Mouse (Mus musculus): Measurements from ENCODE around the gene Papss2.

Papss2 gene

GRCm38 (mm10) chr19:32595506-32596286 lies at the start of gene Papss2:
Gene Papss2, plus strand, starts transcription at chr19:32595790.
- DNase-seq (ENCODE audit: low read depth, low spot score), result peak; percentile 45

GRCm38 (mm10) chr19:32547396-32547795 lies 48.2 kb upstream of the Papss2 start:
- DNase-seq (ENCODE audit: low read depth, low spot score), result peak; percentile 26

- DNase-seq (ENCODE audit: low read depth, low spot score), result no peak
Observed at GRCm38 (mm10) chr19:32548202-32548601, 47.4 kb upstream of the Papss2 start.

DNA sequence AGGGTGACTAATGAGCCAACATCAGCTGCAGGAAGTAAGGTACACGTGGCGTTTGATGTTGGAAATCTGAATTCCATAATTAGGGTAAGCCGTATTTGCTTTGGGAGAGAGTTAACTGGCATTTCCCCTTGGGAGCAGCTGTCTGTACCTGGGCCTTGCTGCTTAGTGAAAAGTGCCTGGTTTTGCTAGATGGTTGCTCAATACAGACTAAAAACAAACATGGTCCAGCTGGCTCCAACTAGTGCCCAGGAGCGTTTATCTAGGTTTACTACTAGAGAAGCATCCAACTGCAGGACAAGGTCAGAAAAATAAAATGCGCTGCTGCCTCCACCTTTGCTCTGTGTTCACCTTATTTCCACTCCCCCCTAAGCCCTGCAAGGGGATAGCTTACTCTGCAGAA lies 45.1 kb upstream of the Papss2 start:
- no peak for DNase-seq (ENCODE audit: low read depth, low spot score)

- peak; percentile 67 for DNase-seq (ENCODE audit: low read depth, low spot score)
Observed at GRCm38 (mm10) chr19:32551442-32551841, 44.1 kb upstream of the Papss2 start.

DNA sequence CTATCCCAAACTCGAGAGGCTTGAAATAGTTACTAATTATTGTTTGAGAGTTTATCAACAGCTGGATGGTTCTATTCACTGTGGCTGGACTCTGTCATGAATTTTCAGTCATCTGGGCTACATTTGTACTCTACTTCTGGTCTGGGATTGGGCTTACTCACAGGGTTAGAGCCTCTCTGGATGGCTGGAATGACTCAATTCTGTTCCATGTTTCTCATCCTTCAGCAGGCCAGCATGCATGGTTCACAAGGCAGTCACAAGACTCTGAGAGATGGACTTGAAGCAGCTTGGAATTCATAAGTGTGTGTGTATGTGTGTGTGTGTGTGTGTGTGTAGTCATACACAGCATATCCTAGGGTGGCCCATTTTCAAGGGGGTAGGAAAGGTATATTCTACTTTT lies 43.5 kb upstream of the Papss2 start:
- peak; percentile 27 for DNase-seq (ENCODE audit: low read depth, low spot score)

- DNase-seq (ENCODE audit: low read depth, low spot score), result no peak
Observed at GRCm38 (mm10) chr19:32553310-32553709, 42.3 kb upstream of the Papss2 start.

DNA sequence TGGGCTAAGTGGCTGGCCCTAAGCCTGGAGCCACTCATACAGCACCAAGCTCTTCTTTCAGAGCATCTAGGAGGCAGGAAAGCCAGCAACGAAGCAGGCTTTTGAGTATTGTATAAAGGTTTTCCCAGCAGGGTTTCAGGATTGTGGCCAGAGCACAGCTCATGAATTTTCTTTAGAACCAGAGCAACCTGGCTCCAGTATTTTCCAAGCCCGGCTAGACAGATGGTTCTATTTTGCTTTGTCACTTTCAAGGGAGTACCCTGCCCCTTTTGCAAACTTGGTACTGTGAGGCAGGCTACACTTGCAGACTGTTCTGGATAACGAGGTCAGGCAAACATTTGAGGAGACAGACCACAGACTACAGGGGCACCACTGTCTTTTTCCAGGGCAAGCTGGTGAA lies 40.3 kb upstream of the Papss2 start:
- DNase-seq (ENCODE audit: low read depth, low spot score), result no peak

DNA sequence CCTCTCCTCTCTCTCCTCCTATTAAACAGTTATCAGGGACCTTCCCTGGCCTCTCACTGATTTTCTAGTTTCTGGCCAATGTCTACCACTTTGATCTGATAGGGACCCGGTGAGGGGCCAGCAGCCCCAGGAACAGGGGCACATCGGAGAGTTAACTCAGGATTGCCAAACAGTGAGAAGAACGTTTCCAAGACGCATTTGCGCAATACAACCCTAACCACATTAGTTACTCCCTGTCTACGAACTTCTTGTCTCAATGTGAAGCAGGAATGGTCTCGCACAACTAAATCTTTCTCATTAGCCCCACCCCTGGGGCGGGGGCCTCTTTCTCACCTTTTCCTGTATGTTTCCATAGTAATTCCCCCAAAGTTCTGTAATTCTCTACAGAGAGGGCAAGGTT lies 28.6 kb upstream of the Papss2 start:
- no peak for DNase-seq (ENCODE audit: low read depth, low spot score)

- no peak for DNase-seq (ENCODE audit: low read depth, low spot score)
Observed at GRCm38 (mm10) chr19:32567447-32567846, 28.1 kb upstream of the Papss2 start.

GRCm38 (mm10) chr19:32568470-32568869 lies 27.1 kb upstream of the Papss2 start:
- DNase-seq (ENCODE audit: low read depth, low spot score), result no peak

DNA sequence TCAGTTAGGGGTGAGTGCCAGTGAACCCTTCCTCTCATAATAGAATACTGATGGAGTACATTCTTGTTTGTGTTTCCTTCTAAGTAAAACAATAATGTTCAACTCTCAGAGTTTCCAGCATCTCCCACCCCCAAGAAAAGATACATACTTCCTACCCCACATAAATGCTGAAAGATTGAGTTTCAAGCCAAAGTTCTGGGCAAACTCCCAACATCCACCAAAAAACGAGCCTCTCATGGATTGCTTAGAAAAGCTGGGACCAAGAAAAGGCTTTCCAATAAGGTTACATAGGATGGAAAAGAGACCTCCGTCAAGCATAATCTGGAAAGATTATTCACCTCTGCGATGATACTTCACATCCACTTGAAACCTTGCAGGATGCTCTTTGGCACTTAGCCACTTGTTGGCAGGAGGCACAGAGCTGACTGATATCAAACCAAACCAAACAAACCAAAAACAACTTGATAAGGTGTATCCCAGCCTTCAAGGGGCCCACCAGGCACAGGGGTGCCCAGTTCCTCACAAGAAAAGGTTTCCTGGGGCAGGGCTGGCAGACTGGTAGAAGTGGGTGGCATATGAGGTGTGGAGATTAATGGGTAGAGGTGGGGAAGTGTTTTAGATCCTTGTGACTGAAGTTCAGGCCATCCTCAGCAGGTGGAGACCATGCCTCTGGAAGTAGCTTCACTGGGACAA lies 26.5 kb upstream of the Papss2 start:
- DNase-seq (ENCODE audit: low read depth, low spot score), result no peak

- DNase-seq (ENCODE audit: low read depth, low spot score), result no peak
Observed at GRCm38 (mm10) chr19:32569725-32570124, 25.9 kb upstream of the Papss2 start.

- DNase-seq (ENCODE audit: low read depth, low spot score), result no peak
Observed at GRCm38 (mm10) chr19:32572191-32572590, 23.4 kb upstream of the Papss2 start.

DNA sequence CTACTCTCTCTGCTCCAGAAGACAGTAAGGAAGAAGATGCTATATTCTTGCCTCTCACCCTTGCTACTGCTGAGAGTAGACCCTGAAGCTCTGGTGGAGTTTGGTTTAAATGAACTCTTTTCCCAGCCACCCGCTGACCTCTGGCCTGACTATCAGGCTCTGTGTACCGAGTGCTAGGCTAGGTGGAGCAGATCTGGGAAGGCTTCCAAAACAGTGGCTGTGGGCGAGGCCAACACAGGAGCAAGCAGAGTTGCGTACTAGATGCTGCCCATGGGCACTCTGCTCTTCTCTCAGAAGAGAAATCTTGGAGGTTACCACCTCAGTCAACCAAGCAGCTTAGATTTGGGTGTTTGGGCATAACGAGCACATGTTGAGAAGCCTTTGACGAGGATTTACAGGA lies 22.3 kb upstream of the Papss2 start:
- DNase-seq (ENCODE audit: low read depth, low spot score), result no peak

- no peak for DNase-seq (ENCODE audit: low read depth, low spot score)
Observed at GRCm38 (mm10) chr19:32574846-32575245, 20.7 kb upstream of the Papss2 start.

- no peak for DNase-seq (ENCODE audit: low read depth, low spot score)
Observed at GRCm38 (mm10) chr19:32577749-32578148, 17.8 kb upstream of the Papss2 start.

- DNase-seq (ENCODE audit: low read depth, low spot score), result no peak
Observed at GRCm38 (mm10) chr19:32583091-32583766, 12.4 kb upstream of the Papss2 start.

- no peak for DNase-seq (ENCODE audit: low read depth, low spot score)
Observed at GRCm38 (mm10) chr19:32587727-32588126, 7.9 kb upstream of the Papss2 start.

DNA sequence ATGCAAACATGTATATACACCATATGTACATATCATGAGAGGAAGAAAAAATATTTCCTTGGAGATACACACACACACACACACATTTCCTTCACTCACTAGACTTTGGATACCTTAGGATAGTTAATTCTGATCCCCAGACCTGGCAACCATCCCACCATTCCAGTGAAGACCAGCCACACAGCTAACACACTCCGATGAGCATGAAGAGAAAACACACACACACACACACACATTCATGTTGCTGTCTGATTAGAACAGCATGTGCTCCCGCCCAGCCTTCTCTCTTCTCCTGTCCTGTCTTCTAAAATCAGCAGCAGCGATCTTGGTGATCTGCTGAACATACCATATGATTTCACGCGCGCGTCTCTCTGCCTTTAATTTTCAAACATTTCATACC lies 2.8 kb upstream of the Papss2 start:
- no peak for DNase-seq (ENCODE audit: low read depth, low spot score)

- no peak for DNase-seq (ENCODE audit: low read depth, low spot score)
Observed at GRCm38 (mm10) chr19:32593870-32594269, 1.7 kb upstream of the Papss2 start.

DNA sequence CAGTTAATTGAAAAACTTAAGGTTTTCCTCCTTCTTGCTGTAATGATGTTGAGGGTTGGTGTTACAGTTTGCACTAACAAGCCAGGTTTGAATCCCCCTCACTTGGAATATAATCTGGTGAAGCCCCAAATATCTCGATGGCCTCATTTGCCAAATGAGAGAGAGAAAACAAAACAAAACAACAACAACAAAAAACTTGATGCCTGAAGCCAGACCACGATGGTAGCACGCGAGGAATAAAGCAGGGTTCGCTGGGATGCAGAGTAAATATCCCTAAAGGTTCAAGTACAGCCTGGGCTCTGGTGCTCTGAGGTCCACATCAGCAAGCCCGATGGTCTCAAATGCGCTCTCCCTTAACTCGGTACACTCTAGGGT lies 472 bp upstream of the Papss2 start:
- no peak for DNase-seq (ENCODE audit: low read depth, low spot score)

- DNase-seq (ENCODE audit: low read depth, low spot score), result no peak
Observed at GRCm38 (mm10) chr19:32599006-32599405, 3.4 kb downstream of the Papss2 start.
